Mouse (Mus musculus) ZHBTc4 (cell line): ENCODE measurements around the gene Ppp1r18.

ENCODE experiments used
- DNase-seq: peaks from one replicate; pipeline ENCODE4 v3.0.0-alpha.2; 2011; ENCODE audit warnings: low read depth, low spot score

The Ppp1r18 gene

GRCm38 (mm10) chr17:35836991-35837422 lies 28.4 kb upstream of the Ppp1r18 start:
- DNase-seq = peak; percentile 98

GRCm38 (mm10) chr17:35837487-35837886 lies 27.9 kb upstream of the Ppp1r18 start:
- peak; percentile 87 for DNase-seq

- peak; percentile 99 for DNase-seq
Measured at GRCm38 (mm10) chr17:35838122-35838544, 27.3 kb upstream of the Ppp1r18 start, which contains the start of gene Tubb5. Tubb5 (minus strand) TSS chr17:35838306.

DNA sequence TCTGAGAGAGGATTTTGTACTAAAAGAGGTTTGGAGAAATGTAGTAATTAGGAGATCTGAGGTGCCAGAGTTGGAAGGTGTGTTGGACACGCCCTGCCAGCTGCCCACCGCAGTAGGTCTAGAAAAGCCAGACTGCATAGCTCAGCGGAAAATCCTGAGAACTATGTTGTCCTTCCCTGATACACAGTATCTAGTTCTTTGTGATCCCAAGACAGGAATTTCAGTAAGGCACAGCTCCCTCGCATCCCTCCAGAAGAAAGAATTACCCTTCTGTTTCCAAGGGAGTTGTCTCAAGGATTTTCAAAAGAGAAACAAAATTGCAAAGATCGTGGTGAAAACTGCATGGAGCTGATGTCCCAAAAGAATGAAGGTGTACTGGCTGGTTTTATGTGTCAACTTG lies 26.8 kb upstream of the Ppp1r18 start:
- no peak for DNase-seq

GRCm38 (mm10) chr17:35839002-35839401 lies 26.4 kb upstream of the Ppp1r18 start:
- peak; percentile 29 for DNase-seq

- peak; percentile 41 for DNase-seq
Measured at GRCm38 (mm10) chr17:35840561-35840960, 24.8 kb upstream of the Ppp1r18 start.

DNA sequence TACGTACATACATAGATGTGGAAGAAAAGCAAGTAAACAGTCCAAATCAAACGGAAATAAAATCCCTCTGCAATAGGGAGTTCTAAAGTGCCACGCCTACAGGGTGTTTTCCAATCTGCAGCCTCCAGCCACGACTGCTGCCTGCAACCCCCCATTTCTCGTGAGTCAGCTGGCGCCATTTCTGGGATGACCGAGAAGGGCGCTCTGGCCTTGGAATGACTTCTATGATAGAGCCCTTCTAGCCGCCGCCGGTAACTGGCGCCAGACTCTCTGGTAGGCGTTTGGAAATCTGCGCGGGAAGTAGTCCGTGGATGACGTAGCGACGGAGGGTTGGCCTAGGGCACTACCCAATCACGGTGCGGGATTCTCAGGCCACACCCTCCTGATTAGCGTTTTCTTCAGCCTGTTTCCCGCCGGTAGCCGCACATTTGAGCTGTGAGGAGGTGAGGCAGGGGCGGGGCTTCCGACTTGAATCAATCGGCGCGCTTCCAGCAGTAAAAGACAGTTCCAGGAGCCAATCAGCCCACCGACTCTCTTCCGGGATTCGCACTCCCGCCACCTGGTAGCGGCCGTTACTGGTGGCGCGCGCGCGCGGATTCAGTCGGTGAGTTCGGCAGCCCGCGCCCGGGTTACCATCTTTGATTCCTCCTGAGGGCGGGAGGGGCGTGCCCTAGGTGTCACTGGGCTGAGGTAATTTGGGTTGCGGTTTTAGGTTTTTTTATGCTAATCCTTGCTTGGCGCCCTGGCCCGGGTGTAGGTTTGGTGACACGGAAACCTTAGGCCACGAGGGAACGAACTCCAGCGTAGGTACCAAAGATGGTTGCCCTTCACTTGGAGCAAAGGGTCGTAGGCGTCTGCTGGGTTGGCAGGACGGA lies 24.1 kb upstream of the Ppp1r18 start, which contains the start of gene Mdc1:
Mdc1 (plus strand) TSS at position 440 of the 875 bp plus-strand sequence.
- peak; percentile 100 for DNase-seq

GRCm38 (mm10) chr17:35842006-35842405 lies 23.4 kb upstream of the Ppp1r18 start:
- peak; percentile 54 for DNase-seq

DNA sequence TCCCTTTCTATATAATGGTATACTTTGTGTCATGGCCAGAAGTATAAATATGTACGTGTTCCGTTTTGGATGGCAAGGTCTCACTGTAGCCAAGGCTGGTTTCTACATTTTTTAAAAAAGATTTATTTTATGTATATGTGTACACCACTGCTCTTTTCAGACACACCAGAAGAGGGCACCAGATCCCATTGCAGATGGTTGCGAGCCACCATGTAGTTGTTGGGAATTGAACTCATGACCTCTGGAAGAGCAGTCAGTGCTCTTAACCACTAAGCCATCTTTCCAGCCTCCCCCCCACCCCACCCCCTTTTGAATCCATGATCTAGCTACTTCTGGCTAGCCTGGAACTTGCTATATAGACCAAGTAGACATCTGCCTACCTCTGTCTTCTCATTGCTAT lies 21.9 kb upstream of the Ppp1r18 start:
- DNase-seq = no peak

GRCm38 (mm10) chr17:35848112-35848511 lies 17.3 kb upstream of the Ppp1r18 start:
- DNase-seq = peak; percentile 66

- no peak for DNase-seq
Measured at GRCm38 (mm10) chr17:35850974-35851373, 14.4 kb upstream of the Ppp1r18 start.

- no peak for DNase-seq
Measured at GRCm38 (mm10) chr17:35859371-35859770, 6.0 kb upstream of the Ppp1r18 start.

DNA sequence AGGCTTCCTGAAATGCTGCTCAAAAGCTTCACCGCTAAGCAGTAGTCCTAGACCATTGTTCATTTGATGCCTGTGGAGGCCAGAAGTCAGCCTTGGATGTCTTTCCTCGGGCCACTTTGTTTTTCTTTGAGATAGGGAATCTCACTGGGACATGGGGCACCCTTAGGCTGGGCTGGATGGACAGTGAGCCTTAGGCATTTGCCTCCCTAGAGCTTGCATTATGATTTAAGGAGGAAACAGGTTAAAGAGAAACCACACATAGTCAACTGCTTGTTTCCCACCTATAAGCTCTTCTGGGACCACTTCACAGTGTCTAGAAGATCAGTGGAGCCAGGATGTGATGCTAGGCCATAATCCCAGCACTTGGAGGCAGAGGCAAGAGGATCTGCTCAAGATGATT lies 5.6 kb upstream of the Ppp1r18 start:
- no peak for DNase-seq

GRCm38 (mm10) chr17:35860831-35861197 lies 4.6 kb upstream of the Ppp1r18 start:
- no peak for DNase-seq

GRCm38 (mm10) chr17:35861198-35861857 lies 4.1 kb upstream of the Ppp1r18 start, which contains the start of gene Nrm:
Nrm (plus strand) TSS chr17:35861318.
- DNase-seq = peak; percentile 95

GRCm38 (mm10) chr17:35864832-35865353 lies 500 bp upstream of the Ppp1r18 start:
- peak; percentile 49 for DNase-seq

GRCm38 (mm10) chr17:35866281-35866831 lies 963 bp downstream of the Ppp1r18 start:
- DNase-seq = peak; percentile 70

GRCm38 (mm10) chr17:35866911-35867890 lies 1.8 kb downstream of the Ppp1r18 start:
- peak; percentile 42 for DNase-seq

DNA sequence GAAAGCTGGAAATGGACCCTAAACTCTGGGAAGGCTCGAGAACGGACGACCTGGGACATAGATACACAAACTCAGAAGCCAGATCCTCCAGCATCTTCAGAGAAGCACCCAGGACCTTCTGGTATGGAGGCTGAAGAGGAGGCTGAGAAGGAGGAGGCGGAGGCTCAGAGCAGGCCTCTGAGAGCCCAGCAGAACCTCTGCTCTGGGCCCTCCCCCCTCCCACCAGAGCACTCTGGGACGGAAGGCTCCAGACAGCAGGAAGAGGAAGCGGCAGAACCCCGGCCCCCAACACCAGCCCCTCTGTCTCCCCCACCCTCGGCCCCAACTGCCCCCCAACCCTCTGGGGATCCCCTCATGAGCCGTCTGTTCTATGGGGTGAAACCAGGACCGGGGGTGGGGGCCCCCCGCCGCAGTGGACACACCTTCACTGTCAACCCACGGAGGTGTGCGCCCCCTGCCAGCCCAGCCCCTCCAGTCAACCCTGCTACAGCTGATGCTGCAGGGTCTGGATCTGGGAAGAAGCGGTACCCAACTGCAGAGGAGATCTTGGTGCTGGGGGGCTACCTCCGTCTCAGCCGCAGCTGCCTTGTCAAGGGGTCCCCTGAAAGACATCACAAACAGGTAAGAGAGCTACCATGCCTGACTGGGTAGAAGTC lies 2.9 kb downstream of the Ppp1r18 start:
- DNase-seq = no peak

DNA sequence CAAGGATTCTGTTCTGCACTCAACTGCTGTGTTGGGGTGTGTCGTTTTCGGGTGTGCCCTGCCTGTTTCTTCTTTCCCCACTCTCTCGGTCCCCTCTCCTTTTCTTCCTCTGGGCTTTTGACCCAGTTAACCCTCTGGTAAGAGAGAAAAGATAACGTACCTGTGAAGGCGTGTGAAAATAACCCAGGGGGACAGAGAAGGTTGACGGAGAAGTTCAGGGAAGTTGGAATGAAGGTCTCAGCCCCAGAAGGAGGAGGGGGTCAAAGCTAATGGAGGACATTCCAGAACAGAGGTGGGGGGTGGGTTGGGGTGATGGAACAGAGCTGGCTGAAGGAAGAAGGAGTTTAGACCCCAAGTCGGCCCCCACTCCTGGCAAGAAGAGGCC lies 3.6 kb downstream of the Ppp1r18 start:
- DNase-seq = no peak
